Mouse (Mus musculus) kidney, embryonic 15.5 days (tissue): ENCODE results near the gene Olfr1039. TPM values are rescaled to one million over a fixed set of nuclear protein-coding genes. Genes with fewer than 3 reads are reported as not detected.
"Not testable (repeated sequence)": the region's sequence is repeated elsewhere in the genome, so short reads cannot be mapped to it uniquely, and the experiment has no call there.

ENCODE experiments used
- ATAC-seq: fragments of 200-750 bp; cut with Nextera tagmentation; replicated peaks from 2 replicates; pipeline ENCODE4 v1.8.0; 2017; ENCODE audit warnings: moderate TSS enrichment; ENCODE audit not compliant: low FRiP score
- H3K27ac ChIP-seq: fragments of 300-500 bp; sonication (generic); 2 replicates; pipeline ENCODE4 v1.5.1; 2015; ENCODE audit warnings: mild to moderate bottlenecking, inconsistent platforms
- H3K27me3 ChIP-seq: fragments of 300-500 bp; sonication (generic); 2 replicates; pipeline ENCODE4 v1.6.1; 2015; ENCODE audit warnings: inconsistent platforms
- H3K36me3 ChIP-seq: fragments of 300-500 bp; sonication (generic); 2 replicates; pipeline ENCODE4 v1.6.1; 2015; ENCODE audit warnings: inconsistent platforms
- H3K4me1 ChIP-seq: fragments of 300-500 bp; sonication (generic); 2 replicates; pipeline ENCODE4 v1.6.1; 2015; ENCODE audit warnings: inconsistent platforms
- H3K4me2 ChIP-seq: fragments of 300-500 bp; sonication (generic); 2 replicates; pipeline ENCODE4 v1.6.1; 2015; ENCODE audit warnings: moderate library complexity, mild to moderate bottlenecking, inconsistent platforms
- H3K4me3 ChIP-seq: fragments of 300-500 bp; sonication (generic); replicated peaks from 2 replicates; pipeline ENCODE4 v1.5.1; 2015; ENCODE audit warnings: mild to moderate bottlenecking, inconsistent platforms
- H3K9ac ChIP-seq: fragments of 300-500 bp; sonication (generic); 2 replicates; pipeline ENCODE4 v1.6.1; 2015; ENCODE audit warnings: mild to moderate bottlenecking, inconsistent platforms
- H3K9me3 ChIP-seq: fragments of 300-500 bp; sonication (generic); replicated peaks from 2 replicates; pipeline ENCODE4 v1.6.1; 2016; ENCODE audit warnings: inconsistent platforms
- WGBS: fragments of 180-500 bp; shearing (Covaris S2); methylation state at CpG from one replicate; pipeline ENCODE4 v1.1.7; 2015; ENCODE audit warnings: mixed read lengths; 5-methylcytosine and 5-hydroxymethylcytosine counted together
- polyA plus RNA-seq: library from polyadenylated mRNA; unstranded; fragments of >200 nt; fragmentation: Nextera tagmentation; extraction: Ambion mirVana; gene quantifications from 2 replicates; pipeline ENCODE4 v1.2.1, GENCODE M21; 2015

The Olfr1039 gene
- not detected in 2 replicates for polyA plus RNA-seq

DNA sequence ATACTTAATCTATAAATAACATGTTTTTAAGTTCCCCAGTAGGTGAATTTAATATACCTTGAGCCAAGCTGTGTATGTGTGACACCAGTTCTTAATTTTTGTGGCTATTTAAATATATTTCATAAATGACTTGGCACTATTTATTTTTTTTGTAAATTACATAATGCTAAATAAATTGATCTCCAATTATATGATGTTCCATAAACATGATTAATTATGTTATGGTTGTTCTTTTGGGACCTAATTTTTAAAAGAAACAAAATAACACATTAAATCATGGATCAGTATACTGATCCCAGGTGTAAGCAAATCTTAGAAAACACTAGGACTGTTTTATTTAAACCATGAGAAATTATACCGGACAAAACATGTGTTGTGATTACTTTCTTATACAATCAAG lies at the start of gene Olfr1039:
Gene Olfr1039 (minus strand): TSS at position 101 of the 400 bp plus-strand sequence.
- no peak for ATAC-seq
- no peaks in the 10 kb centered on the region for H3K4me1 ChIP-seq
- 95% methylated on average over 1 of the region's 1 CpGs for WGBS
- no peaks in the 10 kb centered on the region for H3K9me3 ChIP-seq
- no peak within 1 kb of the TSS for H3K4me2 ChIP-seq
- H3K9ac ChIP-seq, result no peak within 1 kb of the TSS
- H3K4me3 ChIP-seq, result no peak within 1 kb of the TSS
- H3K36me3 ChIP-seq, result no peaks in the 10 kb centered on the region
- no peak within 1 kb of the TSS for H3K27ac ChIP-seq
- no peaks in the 10 kb centered on the region for H3K27me3 ChIP-seq

DNA sequence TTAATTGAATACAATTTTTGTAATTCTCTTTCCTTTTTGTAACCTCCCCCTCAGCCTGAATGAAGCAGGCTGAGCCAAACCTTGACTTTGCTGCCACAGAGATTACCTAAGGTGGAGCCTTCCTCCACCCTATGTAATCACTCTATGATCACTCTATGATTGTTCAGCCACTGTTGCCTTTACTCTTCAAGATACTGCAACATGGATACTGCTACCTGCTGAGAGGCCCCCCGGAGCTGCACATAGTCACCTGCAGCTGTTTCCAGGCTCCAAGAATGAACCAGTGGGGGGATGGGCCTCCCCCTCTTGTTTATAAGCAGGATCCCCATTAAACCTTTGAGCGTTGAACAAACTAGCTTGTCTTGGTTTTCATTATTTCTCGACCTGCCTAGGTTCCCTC lies 44.2 kb upstream of the Olfr1039 start:
- no peaks in the 10 kb centered on the region for H3K27me3 ChIP-seq
- WGBS, result 84% methylated on average over 3 of the region's 3 CpGs

DNA sequence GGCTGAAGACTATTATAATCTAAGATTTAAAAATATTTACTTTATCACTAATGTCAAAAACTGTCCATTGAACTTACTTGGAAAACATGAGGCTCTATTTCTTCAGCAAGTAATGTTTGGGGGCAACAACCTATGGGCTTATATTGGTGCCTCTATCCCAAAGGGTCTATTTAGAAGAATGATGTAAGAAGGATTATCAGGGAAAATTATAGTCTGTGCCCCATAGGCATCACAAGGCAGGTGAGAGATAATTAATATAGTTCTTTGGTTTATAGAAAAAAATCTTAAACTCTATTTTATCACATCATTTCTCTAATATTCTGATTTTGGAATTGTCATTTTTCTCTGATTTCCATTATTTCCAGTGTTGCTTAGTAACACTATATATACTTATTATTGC lies 42.0 kb upstream of the Olfr1039 start, which contains the start of gene Olfr1044:
Gene Olfr1044 (minus strand): TSS at position 101 of the 400 bp plus-strand sequence.
- no peak within 1 kb of the TSS for H3K4me3 ChIP-seq
- no peak within 1 kb of the TSS for H3K27ac ChIP-seq
- no peaks in the 10 kb centered on the region for H3K36me3 ChIP-seq
- H3K9me3 ChIP-seq, result no peaks in the 10 kb centered on the region
- no peaks in the 10 kb centered on the region for H3K27me3 ChIP-seq
- H3K4me1 ChIP-seq, result no peaks in the 10 kb centered on the region
- no peak for ATAC-seq
- no peak within 1 kb of the TSS for H3K4me2 ChIP-seq
- no peak within 1 kb of the TSS for H3K9ac ChIP-seq

More for the DNA sequence above, 44.2 kb upstream of the Olfr1039 start:
- no peak for ATAC-seq
- H3K9ac ChIP-seq, result no peak overlapping the region
- H3K36me3 ChIP-seq, result no peaks in the 10 kb centered on the region
- no peak overlapping the region for H3K27ac ChIP-seq
- H3K4me3 ChIP-seq, result no peak overlapping the region
- no peaks in the 10 kb centered on the region for H3K9me3 ChIP-seq
- H3K4me1 ChIP-seq, result no peaks in the 10 kb centered on the region
- no peak overlapping the region for H3K4me2 ChIP-seq

DNA sequence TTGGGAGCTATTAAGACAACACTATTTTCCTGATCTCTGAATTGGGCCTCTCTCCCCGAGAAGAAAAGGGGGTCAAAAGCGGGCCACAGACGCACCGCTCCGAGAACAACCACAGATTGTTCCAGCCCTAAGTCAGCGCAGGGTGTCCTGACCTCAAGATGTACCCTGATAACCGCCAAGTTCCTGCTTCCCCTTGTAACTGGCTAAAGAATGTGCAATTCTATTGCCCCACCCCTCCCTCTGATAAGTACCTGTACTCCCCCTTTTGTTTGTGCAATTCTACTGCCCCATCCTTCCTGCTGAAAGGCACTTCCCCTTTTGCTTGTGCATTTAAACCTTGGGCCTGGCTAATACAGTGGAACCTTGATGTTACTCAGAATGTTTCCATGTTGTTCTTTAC lies 39.7 kb upstream of the Olfr1039 start:
- H3K27me3 ChIP-seq, H3K9ac ChIP-seq, H3K9me3 ChIP-seq, H3K4me3 ChIP-seq, ATAC-seq, H3K36me3 ChIP-seq, H3K4me2 ChIP-seq, H3K4me1 ChIP-seq, H3K27ac ChIP-seq: not testable (repeated sequence)
- 88% methylated on average over 7 of the region's 7 CpGs for WGBS

DNA sequence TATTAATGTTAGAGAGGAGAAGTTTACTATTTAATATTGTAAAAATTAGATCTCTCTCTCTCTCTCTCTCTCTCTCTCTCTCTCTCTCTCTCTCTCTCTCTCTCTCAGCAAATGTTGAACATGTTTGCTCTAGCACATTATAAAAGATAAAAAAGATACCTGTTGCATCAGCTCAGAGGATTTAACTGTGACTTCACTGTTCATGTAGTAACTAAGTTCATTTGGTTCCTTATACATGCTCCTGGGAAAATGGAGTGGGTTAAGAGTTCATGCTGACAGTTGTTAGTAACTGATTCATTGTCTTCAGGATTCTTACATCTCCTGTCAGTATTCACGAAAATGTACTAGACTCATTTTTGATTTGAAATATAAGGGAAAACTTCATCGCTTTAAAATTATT lies 31.7 kb upstream of the Olfr1039 start, which contains the start of gene Olfr1043:
Gene Olfr1043 (minus strand): TSS at position 101 of the 400 bp plus-strand sequence.
- H3K9ac ChIP-seq, result no peak within 1 kb of the TSS
- no peak within 1 kb of the TSS for H3K4me2 ChIP-seq
- no peaks in the 10 kb centered on the region for H3K36me3 ChIP-seq
- no peaks in the 10 kb centered on the region for H3K9me3 ChIP-seq
- H3K27ac ChIP-seq, result no peak within 1 kb of the TSS
- no peak within 1 kb of the TSS for H3K4me3 ChIP-seq
- no peaks in the 10 kb centered on the region for H3K4me1 ChIP-seq
- ATAC-seq, result no peak
- no peaks in the 10 kb centered on the region for H3K27me3 ChIP-seq
- WGBS, result 86% methylated on average over 2 of the region's 2 CpGs

DNA sequence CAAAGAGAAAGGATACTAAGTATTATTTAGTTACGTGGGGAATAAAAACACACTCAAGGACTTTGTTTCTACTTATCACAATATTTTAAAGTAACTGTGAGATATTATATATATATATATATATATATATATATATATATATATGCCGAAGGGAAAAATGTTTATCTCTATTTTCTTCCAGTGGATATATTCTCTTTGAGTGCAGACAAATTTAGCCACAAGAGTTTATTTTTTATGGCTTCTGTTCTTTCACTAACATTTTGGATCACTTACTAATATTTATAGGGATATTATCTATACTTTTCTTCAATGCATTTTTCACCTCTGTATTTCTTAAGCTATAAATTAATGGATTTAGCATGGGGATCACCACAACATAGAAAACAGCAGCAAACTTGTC lies 26.0 kb upstream of the Olfr1039 start, which contains the start of gene Olfr1042:
Gene Olfr1042 (minus strand): TSS at position 101 of the 400 bp plus-strand sequence.
- Histone ChIP-seq H3K4me2 (no peak within 1 kb of the TSS), H3K27me3 (no peaks in the 10 kb centered on the region), H3K4me1 (no peaks in the 10 kb centered on the region), H3K4me3 (no peak within 1 kb of the TSS), H3K27ac (no peak within 1 kb of the TSS), H3K9ac (no peak within 1 kb of the TSS), H3K9me3 (no peaks in the 10 kb centered on the region), H3K36me3 (no peaks in the 10 kb centered on the region)
- WGBS, result 97% methylated on average over 2 of the region's 2 CpGs
- no peak for ATAC-seq

DNA sequence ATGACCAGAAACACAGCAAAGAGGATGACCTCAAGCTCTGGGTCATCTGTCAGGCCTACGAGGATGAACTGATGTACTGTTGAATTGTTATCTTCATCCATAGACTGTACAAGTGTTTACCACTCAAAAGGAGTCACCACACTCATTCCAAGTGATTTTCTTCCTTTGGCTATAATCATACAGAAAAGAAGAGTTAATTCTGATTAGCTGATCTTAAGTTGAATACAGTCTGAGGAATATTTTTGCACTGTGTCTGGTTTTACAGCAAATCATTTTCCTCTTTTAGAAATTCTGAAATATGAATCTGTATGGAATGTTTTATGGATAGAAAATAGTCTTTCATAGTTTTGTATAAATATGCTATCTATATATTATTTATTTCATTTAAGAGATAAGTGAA lies 10.9 kb upstream of the Olfr1039 start, which contains the start of gene Olfr1040:
Gene Olfr1040 (minus strand): TSS at position 101 of the 400 bp plus-strand sequence.
- Histone ChIP-seq H3K9ac (no peak within 1 kb of the TSS), H3K36me3 (no peaks in the 10 kb centered on the region), H3K4me1 (no peaks in the 10 kb centered on the region), H3K4me3 (no peak within 1 kb of the TSS), H3K9me3 (no peaks in the 10 kb centered on the region), H3K27ac (no peak within 1 kb of the TSS), H3K27me3 (no peaks in the 10 kb centered on the region), H3K4me2 (no peak within 1 kb of the TSS)
- 81% methylated on average over 1 of the region's 1 CpGs for WGBS
- ATAC-seq, result no peak

DNA sequence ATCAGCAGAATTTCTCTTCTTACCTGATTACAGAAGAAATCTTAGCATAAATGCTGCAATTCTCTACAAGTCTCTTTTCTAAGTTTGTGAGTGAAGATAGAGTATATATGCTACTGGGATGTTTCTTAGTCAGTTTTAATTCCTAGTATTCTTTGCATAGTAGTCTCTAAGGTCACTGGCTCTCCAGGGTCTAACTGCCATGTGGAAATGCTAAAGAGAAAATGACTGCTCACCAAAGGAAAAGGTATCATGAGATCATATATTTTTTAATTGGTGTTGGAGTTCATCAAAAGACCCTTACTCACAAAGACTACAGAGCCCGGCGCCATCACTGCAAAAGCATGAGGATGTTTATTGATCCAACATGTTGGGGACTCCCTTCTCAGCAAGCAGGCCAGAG lies 48.4 kb downstream of the Olfr1039 start, which contains the start of gene Olfr1037:
Gene Olfr1037 (minus strand): TSS at position 101 of the 400 bp plus-strand sequence.
- WGBS, result 88% methylated on average over 2 of the region's 2 CpGs
- Histone ChIP-seq H3K9ac (no peak within 1 kb of the TSS), H3K4me2 (no peak within 1 kb of the TSS), H3K9me3 (no peaks in the 10 kb centered on the region), H3K27me3 (no peaks in the 10 kb centered on the region), H3K36me3 (no peaks in the 10 kb centered on the region), H3K4me3 (no peak within 1 kb of the TSS), H3K27ac (no peak within 1 kb of the TSS), H3K4me1 (no peaks in the 10 kb centered on the region)
- ATAC-seq, result no peak

DNA sequence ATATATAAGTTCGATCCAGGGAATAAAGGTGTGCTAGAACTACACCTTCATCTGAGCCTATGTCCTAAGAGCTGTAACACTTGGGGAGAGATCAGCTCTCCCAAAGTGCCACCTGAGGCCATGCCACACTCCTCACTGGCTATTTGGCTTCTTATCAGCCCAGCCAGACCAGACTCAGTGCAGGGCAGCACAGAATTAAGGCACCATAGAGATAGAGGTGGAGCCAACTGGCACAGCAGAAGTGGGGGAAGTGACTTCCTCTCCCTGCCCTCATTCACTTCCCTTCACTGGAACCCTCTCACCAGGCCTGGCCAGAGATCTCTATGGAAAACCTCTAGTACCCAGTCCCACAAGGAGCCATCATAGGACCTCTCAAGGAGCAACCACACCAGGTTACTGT lies 55.2 kb downstream of the Olfr1039 start:
- not testable (repeated sequence) for H3K4me3 ChIP-seq, H3K27me3 ChIP-seq, H3K9me3 ChIP-seq, H3K36me3 ChIP-seq, H3K27ac ChIP-seq, H3K9ac ChIP-seq, H3K4me2 ChIP-seq, ATAC-seq, H3K4me1 ChIP-seq
- WGBS, result 73% methylated on average over 1 of the region's 1 CpGs

Other genes starting within 250 kb of the Olfr1039 start
- gene Olfr1024, start 230.9 kb downstream of the Olfr1039 start, polyA plus RNA-seq, result not detected in 2 replicates
- gene Olfr1025-ps1, start 220.7 kb downstream of the Olfr1039 start, polyA plus RNA-seq, result not detected in 2 replicates
- gene Olfr1026, start 214.4 kb downstream of the Olfr1039 start, polyA plus RNA-seq, result not detected in 2 replicates
- gene Olfr1028, start 185.5 kb downstream of the Olfr1039 start, polyA plus RNA-seq, result not detected in 2 replicates
- gene Olfr1029, start 162.0 kb downstream of the Olfr1039 start, polyA plus RNA-seq, result not detected in 2 replicates
- not detected in 2 replicates for gene Olfr1030, start 156.7 kb downstream of the Olfr1039 start, polyA plus RNA-seq
- not detected in 2 replicates for gene Olfr1031, start 145.6 kb downstream of the Olfr1039 start, polyA plus RNA-seq
- gene Olfr1032, start 130.4 kb downstream of the Olfr1039 start, polyA plus RNA-seq, result not detected in 2 replicates
- 4.0 and 4.9 TPM in 2 replicates for gene Olfr1033, start 115.3 kb downstream of the Olfr1039 start, polyA plus RNA-seq
- gene Olfr1034, start 90.1 kb downstream of the Olfr1039 start, polyA plus RNA-seq, result 0.04 and 0.10 TPM in 2 replicates
- not detected in 2 replicates for gene Olfr1036, start 61.9 kb downstream of the Olfr1039 start, polyA plus RNA-seq
- not detected in 2 replicates for gene Olfr1037, start 48.5 kb downstream of the Olfr1039 start, polyA plus RNA-seq
- not detected in 2 replicates for gene Olfr1040, start 10.8 kb upstream of the Olfr1039 start, polyA plus RNA-seq
- not detected in 2 replicates for gene Olfr1042, start 25.9 kb upstream of the Olfr1039 start, polyA plus RNA-seq
- gene Olfr1043, start 31.6 kb upstream of the Olfr1039 start, polyA plus RNA-seq, result not detected in 2 replicates
- gene Olfr1044, start 41.9 kb upstream of the Olfr1039 start, polyA plus RNA-seq, result not detected in 2 replicates
- not detected in 2 replicates for gene Olfr52, start 49.8 kb upstream of the Olfr1039 start, polyA plus RNA-seq
- gene Olfr1045, start 67.1 kb upstream of the Olfr1039 start, polyA plus RNA-seq, result not detected in 2 replicates
- gene Olfr1046, start 83.4 kb upstream of the Olfr1039 start, polyA plus RNA-seq, result not detected in 2 replicates
- not detected in 2 replicates for gene Olfr1047, start 95.5 kb upstream of the Olfr1039 start, polyA plus RNA-seq
- not detected in 2 replicates for gene Olfr1048, start 104.4 kb upstream of the Olfr1039 start, polyA plus RNA-seq
- gene Olfr1049, start 122.4 kb upstream of the Olfr1039 start, polyA plus RNA-seq, result not detected in 2 replicates
- gene Olfr1051, start 143.2 kb upstream of the Olfr1039 start, polyA plus RNA-seq, result not detected in 2 replicates
- gene Olfr1052, start 156.5 kb upstream of the Olfr1039 start, polyA plus RNA-seq, result not detected in 2 replicates
- gene Olfr1053, start 179.4 kb upstream of the Olfr1039 start, polyA plus RNA-seq, result not detected in 2 replicates
- gene Olfr1054, start 199.5 kb upstream of the Olfr1039 start, polyA plus RNA-seq, result not detected in 2 replicates
- not detected in 2 replicates for gene Olfr1055, start 214.4 kb upstream of the Olfr1039 start, polyA plus RNA-seq
- not detected in 2 replicates for gene Olfr1056, start 226.5 kb upstream of the Olfr1039 start, polyA plus RNA-seq
- not detected in 2 replicates for gene Olfr1057, start 242.5 kb upstream of the Olfr1039 start, polyA plus RNA-seq